Mouse (Mus musculus) CH12.LX (cell line): ENCODE results near the gene Myom1. TPM values are rescaled to one million over a fixed set of nuclear protein-coding genes. Genes with fewer than 3 reads are reported as not detected.

Source experiments
- DNase-seq: peaks from one replicate; pipeline ENCODE4 v3.0.0-alpha.2; 2013; ENCODE audit errors: extremely low read depth
- H3K27ac ChIP-seq: 2 replicates; pipeline ENCODE4 v1.5.1; 2012; ENCODE audit warnings: low read depth, mild to moderate bottlenecking, control low read depth, moderate library complexity; ENCODE audit not compliant: insufficient read depth
- H3K27me3 ChIP-seq: replicated peaks from 2 replicates; pipeline ENCODE3; 2012; ENCODE audit warnings: inconsistent platforms
- H3K36me3 ChIP-seq, 2 experiments: replicated peaks in 1 of 2; 2 replicates each; pipeline versions ENCODE3 to v1.6.1; 2012; ENCODE audit warnings: inconsistent platforms in 1 of 2, low read length in 1 of 2, mild to moderate bottlenecking in 1 of 2, mixed read lengths in 1 of 2, moderate library complexity in 1 of 2; ENCODE audit not compliant: control insufficient read depth in 1 of 2, insufficient read depth in 1 of 2
- H3K4me1 ChIP-seq, 2 experiments: 2 replicates each; pipeline ENCODE4 v1.6.1; 2012; ENCODE audit warnings: inconsistent platforms in 1 of 2, moderate library complexity in 1 of 2; ENCODE audit not compliant: insufficient read depth in 2 of 2, control insufficient read depth in 1 of 2
- H3K4me2 ChIP-seq: 2 replicates; pipeline ENCODE4 v1.6.1; 2012; ENCODE audit warnings: low read depth, mild to moderate bottlenecking, control low read depth; ENCODE audit not compliant: poor library complexity, insufficient read depth, severe bottlenecking
- H3K4me3 ChIP-seq, 3 experiments: fragments of 150-350 bp in 1 of 3; sonication (generic) in 1 of 3; replicated peaks in 1 of 3; 2 replicates each; pipeline versions ENCODE3 to v1.5.1; 2011 to 2012; ENCODE audit warnings: low read depth in 2 of 3, low read length in 2 of 3, mild to moderate bottlenecking in 2 of 3, moderate library complexity in 2 of 3, control low read depth in 1 of 3, improper control_type of control experiment in 1 of 3, inconsistent platforms in 1 of 3, mixed read lengths in 1 of 3; ENCODE audit not compliant: poor library complexity in 1 of 3
- H3K79me2 ChIP-seq: replicated peaks from 2 replicates; pipeline ENCODE4 v1.6.1; 2012; ENCODE audit warnings: mild to moderate bottlenecking, moderate library complexity; ENCODE audit not compliant: control insufficient read depth, poor library complexity, insufficient read depth, severe bottlenecking; ENCODE audit errors: extremely low read depth
- H3K9ac ChIP-seq: 2 replicates; pipeline ENCODE4 v1.6.1; 2012; ENCODE audit warnings: low read depth, mild to moderate bottlenecking, control low read depth, moderate library complexity; ENCODE audit not compliant: insufficient read depth
- H3K9me3 ChIP-seq: replicated peaks from 2 replicates; pipeline ENCODE3; 2012; ENCODE audit warnings: low read length, inconsistent platforms, mixed read lengths
- CHD1 ChIP-seq: IDR thresholded peaks from 2 replicates; pipeline ENCODE4 v1.6.1; 2012; ENCODE audit warnings: low read depth, low read length, improper control_type of control experiment, inconsistent platforms
- EP300 ChIP-seq: IDR thresholded peaks from 2 replicates; pipeline ENCODE4 v1.6.1; 2011; ENCODE audit warnings: low read length, improper control_type of control experiment
- ETS1 ChIP-seq: conservative IDR thresholded peaks from 2 replicates; pipeline ENCODE4 v1.6.1; 2012; ENCODE audit warnings: low read depth, mild to moderate bottlenecking, inconsistent platforms, low read length, improper control_type of control experiment, moderate library complexity
- HCFC1 ChIP-seq: IDR thresholded peaks from 2 replicates; pipeline ENCODE4 v1.6.1; 2012; ENCODE audit warnings: low read depth, mild to moderate bottlenecking, inconsistent platforms, low read length, improper control_type of control experiment
- IRF4 ChIP-seq: IDR thresholded peaks from 2 replicates; pipeline ENCODE4 v1.6.1; 2014; ENCODE audit warnings: low read depth, mild to moderate bottlenecking, inconsistent platforms, low read length, improper control_type of control experiment
- JUN ChIP-seq: IDR thresholded peaks from 2 replicates; pipeline ENCODE4 v1.6.1; 2011; ENCODE audit warnings: low read depth, mild to moderate bottlenecking, low read length, improper control_type of control experiment, moderate library complexity; ENCODE audit not compliant: insufficient read depth
- KAT2A ChIP-seq: IDR thresholded peaks from 2 replicates; pipeline ENCODE4 v1.6.1; 2012; ENCODE audit warnings: low read length, improper control_type of control experiment, inconsistent platforms; ENCODE audit not compliant: insufficient replicate concordance
- MAFK ChIP-seq: IDR thresholded peaks from 2 replicates; pipeline ENCODE4 v1.6.1; 2011; ENCODE audit warnings: low read length, improper control_type of control experiment; ENCODE audit not compliant: insufficient replicate concordance
- MAZ ChIP-seq: IDR thresholded peaks from 2 replicates; pipeline ENCODE4 v1.6.1; 2012; ENCODE audit warnings: low read depth, mild to moderate bottlenecking, inconsistent platforms, low read length, improper control_type of control experiment, moderate library complexity
- MEF2A ChIP-seq: IDR thresholded peaks from 2 replicates; pipeline ENCODE4 v1.6.1; 2014; ENCODE audit warnings: low read depth, mild to moderate bottlenecking, inconsistent platforms, low read length, improper control_type of control experiment, borderline replicate concordance
- MXI1 ChIP-seq: IDR thresholded peaks from 2 replicates; pipeline ENCODE4 v1.6.1; 2011; ENCODE audit warnings: mild to moderate bottlenecking, low read depth, low read length, improper control_type of control experiment
- POLR2A ChIP-seq: IDR thresholded peaks from 2 replicates; pipeline ENCODE4 v1.6.1; 2011; ENCODE audit warnings: low read depth, mild to moderate bottlenecking, improper control_type of control experiment, low read length
- RCOR1 ChIP-seq: conservative IDR thresholded peaks from 2 replicates; pipeline ENCODE4 v1.6.1; 2012; ENCODE audit warnings: low read depth, mild to moderate bottlenecking, inconsistent platforms, low read length, improper control_type of control experiment
- SIN3A ChIP-seq: IDR thresholded peaks from 2 replicates; pipeline ENCODE4 v1.6.1; 2012; ENCODE audit warnings: low read length, improper control_type of control experiment, inconsistent platforms
- TBP ChIP-seq: conservative IDR thresholded peaks from 2 replicates; pipeline ENCODE4 v1.6.1; 2011; ENCODE audit warnings: low read depth, low read length, improper control_type of control experiment
- TCF12 ChIP-seq: IDR thresholded peaks from 2 replicates; pipeline ENCODE4 v1.6.1; 2014; ENCODE audit warnings: low read depth, mild to moderate bottlenecking, inconsistent platforms, low read length, improper control_type of control experiment
- USF1 ChIP-seq: IDR thresholded peaks from 2 replicates; pipeline ENCODE4 v1.6.1; 2014; ENCODE audit warnings: low read depth, mild to moderate bottlenecking, inconsistent platforms, low read length, improper control_type of control experiment
- USF2 ChIP-seq: conservative IDR thresholded peaks from 2 replicates; pipeline ENCODE4 v1.6.1; 2011; ENCODE audit warnings: low read depth, low read length, improper control_type of control experiment
- ZKSCAN1 ChIP-seq: IDR thresholded peaks from 2 replicates; pipeline ENCODE4 v1.6.1; 2012; ENCODE audit warnings: low read depth, inconsistent platforms, low read length, improper control_type of control experiment, borderline replicate concordance
- ZMIZ1 ChIP-seq: IDR thresholded peaks from 2 replicates; pipeline ENCODE4 v1.6.1; 2012; ENCODE audit warnings: low read depth, mild to moderate bottlenecking, inconsistent platforms, low read length, improper control_type of control experiment
- ZNF384 ChIP-seq: IDR thresholded peaks from 2 replicates; pipeline ENCODE4 v1.6.1; 2012; ENCODE audit warnings: low read depth, low read length, improper control_type of control experiment, inconsistent platforms
- dilution Hi-C: fragments of 300-500 bp; cut with MboI; formaldehyde crosslinking; loops from 2 replicates; pipeline ENCODE4 v1.14.3; 2020; ENCODE audit warnings: low sequenced_read_pairs; ENCODE audit not compliant: extremely low pct_unique_long_range_greater_than_20kb, extremely low pct_ligation_motif_present
- in situ Hi-C: fragments of 300-500 bp; cut with MboI; formaldehyde crosslinking; loops from 3 replicates; pipeline ENCODE4 v1.14.3; 2019; ENCODE audit warnings: low sequenced_read_pairs, low pct_ligation_motif_present, low pct_unique_long_range_greater_than_20kb, mixed read lengths
- polyA plus RNA-seq: library from polyadenylated mRNA; unstranded; fragments of >175 nt; gene quantifications from 2 replicates; pipeline ENCODE4 v1.2.1, GENCODE M21; 2012; ENCODE audit warnings: low read depth; ENCODE audit not compliant: insufficient read length
- total RNA-seq, 2 experiments: library from RNA; depleted of rRNA; stranded (reverse); fragments of 300-350 nt in 1 of 2; fragments of >200 nt in 1 of 2; gene quantifications; 2 replicates each; pipeline ENCODE4 v1.2.3; 2012 to 2014

Gene Myom1
- total and polyA plus RNA-seq, 3 experiments = 0.26 to 0.93 (median 0.55) TPM

DNA sequence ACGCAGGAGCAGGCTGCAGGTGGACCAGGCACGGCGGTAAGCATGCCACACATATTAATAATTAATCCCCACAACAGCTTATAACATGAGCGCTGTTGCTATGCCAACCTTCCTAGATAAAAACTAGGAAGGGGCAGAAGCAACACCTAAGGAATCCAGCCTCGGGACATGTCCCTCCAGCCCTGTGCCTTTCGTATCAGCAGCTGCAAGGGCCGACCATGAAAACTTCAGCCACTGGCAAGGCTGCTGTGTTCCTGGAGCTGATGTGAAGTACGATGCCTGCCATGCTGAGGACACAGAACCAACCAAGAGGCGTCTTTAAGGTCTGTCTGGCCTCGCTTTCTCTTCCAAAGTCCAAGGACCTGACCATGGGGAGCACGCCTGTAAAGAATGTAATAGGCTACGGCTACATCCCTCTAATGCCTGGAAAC is 14.1 kb upstream of the Myom1 start:
- H3K4me2 ChIP-seq = no peak overlapping the region
- TF ChIP-seq MAFK (no peak), KAT2A (no peak), ZKSCAN1 (no peak), IRF4 (no peak)
- H3K4me1 ChIP-seq = peaks cover 17 to 64% of the 10 kb centered on the region in 2 experiments
- no peak overlapping the region for H3K4me3 ChIP-seq
- no peaks in the 10 kb centered on the region for H3K27me3 ChIP-seq
- H3K79me2 ChIP-seq = peaks cover 50% of the 10 kb centered on the region
- DNase-seq = no peak
- in situ Hi-C loops = no loop called here
- no peaks in the 10 kb centered on the region for H3K9me3 ChIP-seq
- peaks cover 8 to 53% of the 10 kb centered on the region in 2 experiments for H3K36me3 ChIP-seq
- no peak overlapping the region for H3K27ac ChIP-seq
- no peak overlapping the region for H3K9ac ChIP-seq
- dilution Hi-C loops = no loop called here

DNA sequence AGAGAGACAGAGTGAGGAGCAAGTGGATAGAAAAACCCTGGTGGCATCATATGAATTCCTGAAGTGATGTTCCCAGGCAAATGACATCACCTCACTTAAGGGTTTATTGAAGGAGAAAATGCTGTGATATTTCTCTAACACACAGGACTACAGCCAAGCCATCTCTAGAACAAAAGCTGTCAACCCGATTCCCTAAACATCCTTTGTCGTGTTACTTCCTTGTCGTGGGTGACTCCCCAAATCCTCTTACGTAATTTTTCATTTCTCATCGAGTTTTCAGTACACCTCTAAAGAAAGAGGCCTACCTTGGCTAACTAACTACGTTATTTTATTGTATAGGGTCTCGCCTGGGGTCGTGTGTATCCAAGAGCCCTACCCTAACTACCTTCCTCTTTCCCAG is 13.0 kb upstream of the Myom1 start:
- in situ Hi-C loops = no loop called here
- dilution Hi-C loops = no loop called here
- Histone ChIP-seq H3K4me2 (peak overlapping the region; percentile 97), H3K4me3 (peak overlapping the region; percentile 80 to 93 (median 88)), H3K79me2 (peaks cover 49% of the 10 kb centered on the region), H3K9me3 (no peaks in the 10 kb centered on the region), H3K4me1 (peaks cover 17 to 74% of the 10 kb centered on the region in 2 experiments), H3K27ac (peak overlapping the region; percentile 86), H3K9ac (peak overlapping the region; percentile 70), H3K27me3 (no peaks in the 10 kb centered on the region)
- DNase-seq = no peak
- TF ChIP-seq ZNF384 (no peak), ZMIZ1 (no peak), TBP (no peak), IRF4 (no peak), USF2 (no peak), CHD1 (no peak), EP300 (no peak), ETS1 (no peak)
- TF ChIP-seq, all 38 proteins: peak for 0
- H3K36me3 ChIP-seq = peaks cover 8 to 52% of the 10 kb centered on the region in 2 experiments

DNA sequence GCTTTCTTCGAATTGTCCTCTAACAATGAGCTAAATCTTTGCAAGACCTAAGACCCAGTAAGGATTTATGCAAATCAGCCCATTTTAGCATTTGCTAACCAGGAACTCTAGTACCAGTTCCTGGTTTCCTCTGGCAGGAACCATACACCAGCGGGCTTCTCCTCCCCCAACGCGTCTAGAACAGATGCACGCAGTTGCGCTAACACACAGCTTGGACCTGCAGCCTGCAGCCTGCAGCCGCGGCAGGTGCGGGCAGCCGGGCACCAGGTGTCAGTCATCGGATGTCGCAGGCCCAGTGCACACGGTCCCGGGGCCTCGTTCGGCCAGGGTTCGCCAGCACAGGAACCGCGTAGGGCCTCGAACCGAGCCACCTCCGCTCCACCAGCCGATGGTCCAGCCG is 12.4 kb upstream of the Myom1 start:
- peaks cover 51% of the 10 kb centered on the region for H3K79me2 ChIP-seq
- DNase-seq = peak; percentile 73
- no peaks in the 10 kb centered on the region for H3K9me3 ChIP-seq
- peak overlapping the region; percentile 70 for H3K9ac ChIP-seq
- peak overlapping the region; percentile 97 for H3K4me2 ChIP-seq
- dilution Hi-C loops (no loop called here), in situ Hi-C loops (no loop called here)
- H3K36me3 ChIP-seq = peaks cover 11 to 53% of the 10 kb centered on the region in 2 experiments
- peaks cover 21 to 80% of the 10 kb centered on the region in 2 experiments for H3K4me1 ChIP-seq
- H3K4me3 ChIP-seq = peak overlapping the region; percentile 80 to 93 (median 88)
- no peaks in the 10 kb centered on the region for H3K27me3 ChIP-seq
- H3K27ac ChIP-seq = peak overlapping the region; percentile 86
- TF ChIP-seq ZNF384 (no peak), SIN3A (peak; percentile 47; the same call in 1 of the 2 replicates), CHD1 (no peak), ETS1 (0 out of 2 replicates have a peak, but pooled peaks have one; percentile 31), MAZ (no peak), RCOR1 (no peak), JUN (no peak), IRF4 (0 out of 2 replicates have a peak, but pooled peaks have one; percentile 18), TCF12 (no peak), TBP (peak; percentile 54; the same call in 1 of the 2 replicates), MXI1 (peak; percentile 26; the same call in 1 of the 2 replicates), USF1 (no peak), POLR2A (no peak), HCFC1 (no peak), MEF2A (no peak)
- TF ChIP-seq, all 38 proteins: peak for 5
